Mouse (Mus musculus) CD4-positive, CD25-positive, alpha-beta regulatory T cell (primary cell): ENCODE data around the gene Zbed5. TPM values are rescaled to one million over a fixed set of nuclear protein-coding genes. Genes with fewer than 3 reads are reported as not detected.

Experiments used
- polyA plus RNA-seq: library from polyadenylated mRNA; unstranded; fragments of 100-300 nt; shearing (Covaris generic); gene quantifications from one replicate; pipeline ENCODE4 v1.2.1, GENCODE M21; 2017

Zbed5 gene
- polyA plus RNA-seq, result 3.1 TPM

DNA sequence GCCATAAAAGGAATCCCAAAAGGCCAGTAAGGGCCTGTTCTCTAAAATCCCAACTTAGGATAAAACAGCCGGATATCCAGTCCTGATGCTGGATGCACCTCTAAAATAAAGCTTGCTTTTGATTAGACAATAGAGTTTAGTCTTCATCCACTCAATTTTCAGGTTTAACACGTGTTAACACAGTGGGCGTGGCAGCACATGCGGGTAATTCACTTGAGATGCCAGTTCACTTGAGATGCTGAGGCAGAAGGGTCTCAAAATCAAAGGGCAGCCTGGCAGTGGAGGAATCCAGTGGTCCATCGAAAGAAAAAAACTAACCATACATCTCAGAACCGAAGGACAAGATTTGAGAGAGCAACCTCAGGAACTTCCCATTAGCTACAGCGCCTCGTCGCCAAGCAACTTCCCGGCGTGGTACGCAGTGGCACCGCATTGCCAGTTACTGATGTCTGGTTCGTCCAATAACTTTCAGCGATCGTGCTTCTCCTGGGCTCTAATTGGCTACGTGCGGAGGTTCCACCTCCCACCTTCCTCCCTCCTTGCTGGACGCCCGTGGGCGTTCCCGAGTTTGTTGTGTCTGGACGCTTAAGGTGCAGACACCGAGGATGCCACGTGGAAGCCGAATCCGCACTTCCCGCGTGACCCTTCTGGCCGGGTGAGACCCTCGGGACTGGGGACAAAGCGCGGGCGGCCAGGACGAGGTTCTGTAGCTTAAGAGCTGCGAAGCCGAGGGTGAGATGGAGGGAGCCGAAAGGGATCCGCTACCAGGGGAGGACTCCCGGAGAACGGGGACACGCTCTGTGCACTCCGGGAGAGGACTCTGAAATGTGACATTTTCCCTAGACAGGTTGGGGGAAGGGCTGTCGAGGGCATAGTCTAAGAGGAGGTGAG lies at the start of gene Zbed5:
Gene Zbed5, plus strand, starts transcription at position 526 of the 891 bp plus-strand sequence.

DNA sequence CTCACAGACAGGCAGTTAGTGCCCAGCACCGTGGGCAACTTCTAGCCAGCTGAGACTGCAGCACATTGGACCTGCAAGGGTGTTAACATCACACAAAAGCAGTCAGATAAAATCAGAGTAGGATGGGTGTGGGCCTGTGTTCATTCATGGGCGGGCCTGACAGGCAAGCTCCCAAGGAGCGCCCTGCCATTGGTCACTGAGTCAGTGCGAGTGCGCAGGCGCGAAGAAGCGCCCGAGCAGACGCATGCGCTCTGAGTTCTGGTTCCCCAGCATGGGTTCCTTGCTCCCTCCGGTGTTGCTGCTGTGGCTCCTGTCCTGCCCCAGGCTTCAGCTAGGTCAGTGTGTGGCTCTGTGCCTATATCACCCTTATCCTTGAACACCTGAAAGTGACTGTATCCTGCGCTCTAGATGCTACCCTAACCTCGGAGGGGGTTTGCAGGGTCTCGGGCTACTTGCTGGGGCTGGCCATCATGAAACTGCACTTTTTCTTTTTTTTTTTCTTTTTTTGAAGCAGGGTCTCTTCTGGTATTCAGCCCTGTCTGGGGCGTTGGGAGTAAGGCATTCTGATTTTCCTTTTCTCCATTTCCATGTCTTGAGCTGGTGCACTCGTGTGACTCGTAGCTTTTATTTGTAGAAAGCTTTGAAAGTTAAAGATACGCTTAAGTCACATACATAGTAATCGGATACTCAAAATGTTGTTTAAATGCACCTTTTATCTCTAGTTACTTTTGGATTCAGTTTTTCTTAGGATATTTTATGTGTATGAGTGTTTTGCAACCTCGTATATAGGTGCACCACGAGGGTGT lies 48.6 kb upstream of the Zbed5 start, which contains the start of gene Sumf2:
Gene Sumf2, plus strand, starts transcription at position 235 of the 806 bp plus-strand sequence.

DNA sequence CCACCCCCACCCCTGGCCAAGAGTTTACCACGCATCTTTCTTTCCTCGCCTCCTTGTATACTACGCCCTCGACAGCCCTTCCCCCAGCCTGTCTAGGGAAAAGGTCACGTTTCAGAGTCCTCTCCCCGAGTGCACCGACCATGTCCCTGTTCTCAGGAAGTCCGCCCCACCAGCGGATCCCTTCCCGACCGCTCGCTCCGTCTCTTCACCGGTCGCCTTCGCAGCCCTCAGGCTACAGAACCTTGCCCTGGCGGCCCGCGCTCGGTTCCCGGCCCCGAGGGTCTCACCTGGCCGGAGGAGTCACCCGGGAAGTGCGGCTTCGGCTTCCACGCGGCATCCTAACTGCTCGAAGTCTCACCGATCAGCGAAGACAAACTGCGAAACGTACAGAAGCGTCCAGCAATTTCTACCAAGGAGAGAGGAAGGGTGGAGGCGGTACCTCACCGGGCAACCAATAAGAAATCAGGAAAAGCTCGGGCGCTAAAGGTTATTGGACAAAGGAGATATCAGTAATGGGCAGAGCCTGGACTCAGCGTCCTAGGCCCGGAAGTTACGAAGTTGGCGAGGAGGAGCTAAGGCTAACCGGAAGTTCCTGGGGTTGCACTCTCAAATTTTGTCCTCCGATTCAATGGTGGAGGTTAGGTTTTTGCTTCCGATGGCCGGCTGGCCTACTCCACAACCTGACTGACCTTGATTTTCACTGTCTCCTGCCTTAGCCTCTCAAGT lies 8.4 kb upstream of the Zbed5 start, which contains the start of gene Chchd2:
Gene Chchd2, minus strand, starts transcription at position 560 of the 726 bp plus-strand sequence.

DNA sequence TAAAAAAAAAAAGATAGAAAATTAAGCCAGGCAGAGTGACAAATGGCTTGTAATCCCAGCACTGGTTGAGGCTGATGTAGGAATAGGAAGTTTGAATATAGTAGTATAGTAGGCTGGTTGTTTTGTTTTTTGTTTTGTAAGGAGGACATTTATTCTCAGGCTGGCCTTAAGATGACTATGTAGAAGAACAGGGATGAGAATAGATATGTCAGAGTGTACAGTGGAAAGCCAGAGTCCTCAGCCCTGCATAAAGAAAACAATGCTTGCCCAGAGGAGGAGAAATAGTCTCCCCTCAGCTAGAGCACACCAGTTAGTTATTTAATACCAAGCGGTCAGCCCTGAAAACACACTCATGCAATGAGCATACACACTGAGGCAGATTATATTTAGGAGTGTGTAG lies 2.9 kb downstream of the Zbed5 start, which contains the start of gene Phkg1:
Gene Phkg1, minus strand, starts transcription at position 101 of the 400 bp plus-strand sequence.

DNA sequence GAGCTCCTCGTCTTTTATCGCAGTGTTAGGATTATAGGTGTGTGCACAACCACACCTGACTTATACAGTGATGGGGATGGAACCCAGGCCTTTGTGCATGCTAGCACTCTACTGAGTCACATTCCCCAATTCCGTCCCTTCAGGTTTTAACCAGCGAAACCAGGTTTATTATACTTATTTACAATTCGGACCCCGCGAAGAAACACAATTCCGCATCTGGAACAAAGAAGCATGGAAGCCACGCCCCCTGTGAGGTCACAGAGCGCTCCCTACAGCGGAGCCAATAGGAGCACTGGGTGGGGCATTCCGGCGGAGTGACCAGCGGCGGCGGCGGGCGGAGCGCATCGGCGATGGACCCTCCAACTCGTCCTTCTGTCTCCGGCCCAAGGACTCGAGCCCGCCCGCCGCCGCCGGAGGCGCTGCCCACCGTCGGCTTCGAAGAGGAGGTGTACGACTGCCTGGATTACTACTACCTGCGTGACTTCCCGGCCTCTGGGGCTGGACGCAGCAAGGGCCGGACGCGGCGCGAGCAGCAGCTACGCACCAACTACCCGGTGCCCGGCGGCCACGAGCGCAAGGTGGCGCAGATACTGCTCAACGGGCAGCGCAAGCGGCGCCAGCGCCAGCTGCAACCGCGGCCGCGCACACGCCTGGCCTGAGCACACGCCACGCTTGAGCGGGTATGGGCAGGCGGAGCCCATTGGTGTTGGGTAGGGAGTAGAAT lies 12.9 kb downstream of the Zbed5 start, which contains the start of gene Nupr1l:
Gene Nupr1l, plus strand, starts transcription at position 299 of the 724 bp plus-strand sequence.

DNA sequence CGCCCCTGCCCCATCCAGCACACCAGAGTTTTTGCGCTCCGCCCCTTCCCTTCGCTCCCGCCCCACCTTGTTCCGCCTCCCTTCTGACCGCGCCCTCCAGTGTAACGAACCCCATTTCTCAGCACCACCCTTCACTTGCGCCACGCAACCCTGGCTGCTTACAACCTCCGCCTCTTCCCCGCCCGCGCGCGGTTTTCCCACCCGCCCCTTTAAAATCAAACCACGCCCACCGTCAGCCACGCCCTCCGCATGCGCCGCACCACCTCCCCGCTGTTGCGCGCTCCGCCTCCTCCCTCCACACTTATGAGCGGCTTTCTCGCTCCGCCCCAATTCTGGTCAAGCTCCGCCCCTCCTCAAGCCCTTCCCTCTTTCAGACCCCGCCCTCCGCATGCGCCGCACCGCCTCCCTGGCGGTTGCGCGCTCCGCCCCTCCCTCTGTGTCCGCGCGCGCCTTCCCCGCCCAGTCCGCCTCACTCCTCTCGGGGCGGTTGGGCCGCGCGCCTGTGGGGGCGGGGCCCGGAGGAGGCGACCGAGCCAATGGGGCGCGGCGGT lies 46.0 kb downstream of the Zbed5 start, which contains the start of gene Vkorc1l1:
Gene Vkorc1l1, plus strand, starts transcription at position 476 of the 551 bp plus-strand sequence.

Other genes with a start within 250 kb of the Zbed5 start
- 3.6 TPM for gene Zfp11, start 225.6 kb upstream of the Zbed5 start, polyA plus RNA-seq
- 0.17 TPM for gene Sept14, start 187.2 kb upstream of the Zbed5 start, polyA plus RNA-seq
- 114 TPM for gene Mrps17, start 180.2 kb upstream of the Zbed5 start, polyA plus RNA-seq
- gene Nipsnap2, start 170.7 kb upstream of the Zbed5 start, polyA plus RNA-seq, result 31.3 TPM
- 60.2 TPM for gene Psph, start 108.3 kb upstream of the Zbed5 start, polyA plus RNA-seq
- 25.1 TPM for gene Sumf2, start 48.7 kb upstream of the Zbed5 start, polyA plus RNA-seq
- 464 TPM for gene Chchd2, start 8.3 kb upstream of the Zbed5 start, polyA plus RNA-seq
- 0.28 TPM for gene Phkg1, start 2.8 kb downstream of the Zbed5 start, polyA plus RNA-seq
- 0.75 TPM for gene Nupr1l, start 12.8 kb downstream of the Zbed5 start, polyA plus RNA-seq
- 15.9 TPM for gene Vkorc1l1, start 46.2 kb downstream of the Zbed5 start, polyA plus RNA-seq
- gene Gusb, start 107.3 kb downstream of the Zbed5 start, polyA plus RNA-seq, result 52.4 TPM
- gene Asl, start 133.5 kb downstream of the Zbed5 start, polyA plus RNA-seq, result 71.3 TPM
- gene Crcp, start 133.6 kb downstream of the Zbed5 start, polyA plus RNA-seq, result 43.6 TPM
- 11.0 TPM for gene Tpst1, start 177.6 kb downstream of the Zbed5 start, polyA plus RNA-seq
- gene Kctd7, start 249.1 kb downstream of the Zbed5 start, polyA plus RNA-seq, result 6.5 TPM